ENCODE assay signal across 11 mouse cellular contexts in genomic region chr9:105696818-105697564, GRCm38 (mm10). TPM values are rescaled to one million over a fixed set of nuclear protein-coding genes. Genes with fewer than 3 reads are reported as not detected.
A peak's percentile ranks its signal among the peaks of the same experiment; 100 is the strongest.
DNase-seq lines count a peak whose midpoint lies in the region; ATAC-seq and TF ChIP-seq lines count a peak whose summit lies in the region.
"Had no signal": no experiment of that assay in that cellular context is flagged by ENCODE, and none has a peak within 500 bp of the region (broad histone marks: within the 10 kb centered on the region; RNA-seq: fewer than 3 reads in every experiment).

No protein-coding gene starts in this region.

- H3K36me3 ChIP-seq in hindbrain, postnatal 0 days (ENCODE audit: insufficient read depth, low read length) = no peaks in the 10 kb centered on the region
- no peaks in the 10 kb centered on the region for H3K36me3 ChIP-seq in hindbrain, embryonic 13.5 days
- H3K36me3 ChIP-seq: midbrain, embryonic 15.5 days; neural tube, embryonic 15.5 days had no signal

- no peak overlapping the region for H3K4me2 ChIP-seq in hindbrain, postnatal 0 days (ENCODE audit: low read depth, low read length)
- H3K4me2 ChIP-seq in hindbrain, embryonic 13.5 days = no peak overlapping the region
- H3K4me2 ChIP-seq: midbrain, embryonic 15.5 days; neural tube, embryonic 15.5 days had no signal

- no peak overlapping the region for H3K9ac ChIP-seq in hindbrain, postnatal 0 days (replicated peaks; ENCODE audit: low read length)
- H3K9ac ChIP-seq in hindbrain, embryonic 13.5 days = no peak overlapping the region
- H3K9ac ChIP-seq: midbrain, embryonic 15.5 days; neural tube, embryonic 15.5 days had no signal

- H3K4me1 ChIP-seq in hindbrain, postnatal 0 days (ENCODE audit: insufficient read depth, low read length) = peaks cover 7% of the 10 kb centered on the region; the same call in 1 of the 2 replicates
- H3K4me1 ChIP-seq in hindbrain, embryonic 13.5 days (replicated peaks) = no peaks in the 10 kb centered on the region; the same call in 1 of the 2 replicates

- ATAC-seq in hindbrain, postnatal 0 days = no peak
- ATAC-seq in hindbrain, embryonic 13.5 days (ENCODE audit: low FRiP score) = no peak
- ATAC-seq: midbrain, embryonic 15.5 days had no signal

- WGBS in hindbrain, postnatal 0 days = 69% methylated on average over 7 of the region's 7 CpGs
- WGBS in hindbrain, embryonic 13.5 days = 85% methylated on average over 7 of the region's 7 CpGs

- H3K4me3 ChIP-seq in hindbrain, postnatal 0 days (ENCODE audit: low read length) = no peak overlapping the region
- H3K4me3 ChIP-seq in hindbrain, embryonic 13.5 days = no peak overlapping the region
- H3K4me3 ChIP-seq: erythroblast, embryonic 14.5 days; midbrain, embryonic 15.5 days; neural tube, embryonic 15.5 days had no signal

- no peaks in the 10 kb centered on the region for H3K27me3 ChIP-seq in hindbrain, postnatal 0 days (ENCODE audit: insufficient read depth, low read length)
- no peaks in the 10 kb centered on the region for H3K27me3 ChIP-seq in hindbrain, embryonic 13.5 days
- H3K27me3 ChIP-seq: midbrain, embryonic 15.5 days; neural tube, embryonic 15.5 days had no signal

- peak; percentile 31 for DNase-seq in hindbrain, postnatal 0 days (ENCODE audit: low spot score)
- peak; percentile 31 for DNase-seq in ovary, adult 18-20 months (ENCODE audit: low spot score)
- DNase-seq in ovary, postnatal 10 days (ENCODE audit: low spot score) = no peak
- DNase-seq in adipocyte (ENCODE audit: low spot score) = peak; percentile 22
- DNase-seq in skeletal muscle tissue, adult 2 months (ENCODE audit: low read depth, low spot score) = peak; percentile 18
- no peak for DNase-seq in gastrocnemius, adult 18-20 months (ENCODE audit: low spot score)
- DNase-seq: right cerebral cortex, postnatal 25 days had no signal

- no peak overlapping the region for H3K27ac ChIP-seq in hindbrain, postnatal 0 days
- no peak overlapping the region for H3K27ac ChIP-seq in hindbrain, embryonic 13.5 days
- H3K27ac ChIP-seq: midbrain, embryonic 15.5 days; neural tube, embryonic 15.5 days had no signal

- no peak for TF ChIP-seq CTCF in hindbrain, postnatal 0 days (IDR thresholded peaks at IDR 0.05; ENCODE audit: low read depth)

- no peaks in the 10 kb centered on the region for H3K9me3 ChIP-seq in hindbrain, postnatal 0 days (ENCODE audit: low read length)
- H3K9me3 ChIP-seq in hindbrain, embryonic 13.5 days = no peaks in the 10 kb centered on the region
- H3K9me3 ChIP-seq: midbrain, embryonic 15.5 days; neural tube, embryonic 15.5 days had no signal

RNA-seq across cellular contexts. Expression of gene Pik3r4, which starts 54.2 kb away (rescaled TPM):
- total RNA-seq in hindbrain, postnatal 0 days (2014; rRNA removed) = 17.7 and 26.7 TPM in 2 replicates
- polyA plus RNA-seq in hindbrain, postnatal 0 days (2015; fragmentation: Nextera tagmentation; extraction: Ambion mirVana) = 12.8 and 13.1 TPM in 2 replicates
- 18.8 and 20.0 TPM in 2 replicates for polyA plus RNA-seq in hindbrain, embryonic 13.5 days (2015; fragmentation: Nextera tagmentation; extraction: Ambion mirVana)
- total RNA-seq in gastrocnemius, adult 18-20 months (2021) = 10 to 100 TPM; 10.3 to 12.8 TPM

Comparison
In these comparisons a context has a peak if more than half of its experiments do, and no peak if none do; other contexts are left out.
1. DNase-seq: peak in hindbrain, postnatal 0 days (single experiment), ovary, adult 18-20 months (single experiment), adipocyte (single experiment) and skeletal muscle tissue, adult 2 months (single experiment); none in ovary, postnatal 10 days (single experiment) and gastrocnemius, adult 18-20 months (single experiment).